Mouse (Mus musculus) 416B (cell line): Measurements from ENCODE around the gene Olfr1162.
"Not testable (repeated sequence)": the region's sequence is repeated elsewhere in the genome, so short reads cannot be mapped to it uniquely, and the experiment has no call there.

Experiments
- DNase-seq: peaks from one replicate; pipeline ENCODE4 v3.0.0; 2011; ENCODE audit warnings: low read depth

The Olfr1162 gene

DNA sequence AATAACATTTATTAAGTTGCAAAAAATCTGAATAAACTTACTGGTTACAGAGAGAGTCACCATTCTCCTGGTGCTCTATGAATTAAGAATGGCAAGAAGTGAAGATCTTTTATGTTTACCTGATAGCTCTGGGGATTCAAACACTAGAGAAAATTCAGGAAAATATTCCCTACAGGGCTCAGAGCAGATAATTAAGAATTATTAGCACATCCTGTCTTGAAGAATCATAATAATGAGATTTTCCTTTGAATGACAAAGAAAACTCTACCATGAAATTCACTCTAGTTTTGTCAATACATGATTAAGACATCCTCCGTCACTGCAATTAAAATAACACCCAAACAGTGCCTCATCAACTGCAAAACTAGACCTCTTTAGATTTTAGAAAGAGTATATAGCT is at the start of gene Olfr1162:
Gene Olfr1162, minus strand, starts transcription at position 101 of the 400 bp plus-strand sequence.
- DNase-seq = no peak

DNA sequence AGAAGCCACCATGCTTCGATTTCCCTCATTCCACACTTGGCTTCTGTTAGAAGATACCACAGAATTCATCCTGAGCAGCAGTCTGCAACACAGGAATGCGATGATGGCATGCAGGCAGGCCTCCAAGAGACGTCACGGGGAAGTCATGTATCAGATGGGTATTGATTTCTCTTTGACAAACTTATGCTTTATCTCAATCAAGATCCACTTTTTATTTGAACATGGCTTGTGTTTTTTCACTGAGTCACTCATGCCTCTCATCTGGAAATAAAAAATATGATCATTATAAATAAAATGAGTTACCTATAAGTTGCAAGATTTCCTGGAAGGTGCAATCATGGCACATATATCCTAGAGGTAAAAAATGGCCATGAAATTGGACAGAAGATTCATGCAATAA is 42.9 kb upstream of the Olfr1162 start, which contains the start of gene Olfr1164:
Gene Olfr1164, minus strand, starts transcription at position 101 of the 400 bp plus-strand sequence.
- DNase-seq = no peak

DNA sequence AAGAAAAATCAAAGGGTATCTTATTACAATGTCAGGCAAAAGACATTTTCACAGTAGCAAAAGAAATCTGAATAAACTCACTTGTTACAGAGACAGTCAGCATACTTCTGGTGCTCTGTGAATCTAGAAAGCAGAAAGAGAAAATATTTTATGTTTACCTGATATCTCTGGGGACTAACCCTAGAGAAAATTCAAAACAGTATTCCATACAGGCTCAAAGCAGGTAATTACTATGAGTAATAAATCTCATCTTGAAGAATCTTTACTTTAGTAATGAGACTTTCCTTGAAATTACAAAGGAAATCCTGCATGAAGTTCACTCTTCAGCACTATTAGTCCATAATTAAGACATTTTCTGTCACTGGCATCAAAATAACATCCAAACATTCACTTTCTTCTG is 20.8 kb upstream of the Olfr1162 start, which contains the start of gene Olfr1163:
Gene Olfr1163, minus strand, starts transcription at position 101 of the 400 bp plus-strand sequence.
- DNase-seq = no peak

DNA sequence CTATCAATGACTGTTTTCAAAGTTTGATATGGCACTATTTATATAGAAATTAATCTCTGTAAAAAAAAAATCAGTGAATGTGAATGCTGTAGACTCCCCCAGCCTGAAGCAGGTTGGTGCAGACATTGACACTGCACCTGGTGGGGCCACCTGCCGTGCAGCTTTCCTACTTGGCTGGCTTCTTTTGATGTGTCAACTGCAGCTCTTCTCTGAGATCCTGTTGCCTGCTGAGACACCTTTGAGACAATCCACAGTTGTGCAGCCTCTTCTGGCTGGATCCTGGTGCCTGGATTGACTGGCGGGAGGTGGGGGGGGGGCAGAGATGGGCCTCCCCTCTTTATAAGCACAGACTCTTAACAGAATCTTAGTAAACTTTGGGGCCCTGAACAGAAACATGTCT is 12.7 kb upstream of the Olfr1162 start:
- DNase-seq = no peak

DNA sequence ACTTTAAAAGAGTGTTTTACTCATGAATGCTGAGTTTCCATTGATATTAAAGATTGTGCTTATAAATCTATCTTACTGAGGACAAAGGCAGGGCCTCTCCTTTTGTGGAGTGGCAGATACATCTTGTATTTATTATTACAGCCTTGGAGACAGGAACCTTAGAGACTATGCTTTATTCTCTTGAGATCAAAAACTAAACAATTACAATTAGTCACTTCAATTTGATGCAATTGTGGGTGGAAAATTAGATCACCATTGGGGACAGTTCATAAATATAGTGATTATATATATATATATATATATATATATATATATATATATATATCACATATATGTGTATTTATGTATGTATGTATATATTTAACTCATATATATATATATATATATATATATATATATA is 13.3 kb downstream of the Olfr1162 start, which contains the start of gene Olfr73:
Gene Olfr73, minus strand, starts transcription at position 101 of the 400 bp plus-strand sequence.
- DNase-seq = no peak

DNA sequence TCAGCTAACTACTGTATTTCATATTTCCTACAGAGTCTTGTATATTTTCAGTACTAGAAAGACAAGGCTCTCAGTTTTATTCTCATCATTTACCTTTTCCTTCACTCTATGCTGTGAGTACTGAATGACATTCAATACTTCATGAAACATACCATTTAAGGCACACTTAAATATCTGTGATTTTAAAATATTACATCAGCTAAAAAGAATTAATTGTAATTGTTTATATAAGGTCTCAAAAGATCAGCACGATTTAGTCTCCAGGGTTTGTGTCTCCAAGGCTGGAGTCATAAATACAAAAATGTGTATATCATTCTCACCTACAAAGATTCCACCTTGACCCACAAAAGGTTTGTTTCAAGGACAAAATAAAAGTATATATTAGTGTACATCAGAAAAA is 28.5 kb downstream of the Olfr1162 start, which contains the start of gene Olfr1161:
Gene Olfr1161, plus strand, starts transcription at position 301 of the 400 bp plus-strand sequence.
- not testable (repeated sequence) for DNase-seq

DNA sequence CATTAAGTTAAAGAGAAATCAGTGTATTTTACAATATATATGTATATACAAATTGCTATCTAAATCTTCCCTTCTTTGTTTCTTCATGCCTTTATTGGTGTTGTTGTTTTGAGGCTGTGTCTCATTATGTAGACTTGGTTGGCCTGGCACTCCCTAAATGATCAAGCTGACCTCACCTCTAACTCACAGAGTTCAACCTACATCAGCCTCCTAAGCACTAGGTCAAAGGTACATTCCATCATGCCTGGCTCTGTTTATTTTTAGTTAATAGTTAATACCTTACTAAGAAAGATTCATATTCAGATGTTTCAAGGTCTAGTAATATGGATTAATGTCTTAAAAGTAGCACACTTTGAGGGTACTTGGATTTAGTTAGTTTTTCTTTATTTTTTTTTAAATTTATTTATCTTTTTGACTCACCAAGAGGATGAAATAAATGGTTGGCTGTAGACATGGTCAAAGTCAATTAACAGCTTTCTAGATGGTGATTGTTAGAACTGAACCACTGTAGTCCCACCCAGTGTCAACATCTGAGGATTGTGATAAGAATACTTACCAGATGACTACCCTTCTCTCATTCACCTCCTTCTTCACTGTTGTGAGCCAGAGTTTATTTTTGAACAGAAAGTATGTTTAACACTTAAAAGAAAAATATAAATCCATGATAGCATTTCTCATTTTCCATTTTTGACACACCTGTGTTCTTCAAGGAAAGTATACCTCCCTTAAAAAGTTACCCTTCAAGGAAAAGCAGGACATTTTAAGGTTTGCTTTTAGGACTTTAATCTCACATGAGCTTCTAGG is 43.2 kb downstream of the Olfr1162 start, which contains the start of gene Olfr1160:
Gene Olfr1160, minus strand, starts transcription at position 754 of the 804 bp plus-strand sequence.
- no peak for DNase-seq
